Mouse (Mus musculus) CD8-positive naive resting alpha-beta T cell, adult 2 months (primary cell): ENCODE results near the gene Eno1.
"Not testable (repeated sequence)": the region's sequence is repeated elsewhere in the genome, so short reads cannot be mapped to it uniquely, and the experiment has no call there.

Experiments used
- DNase-seq, 2 experiments: peaks; one replicate each; pipeline ENCODE4 v3.0.0; 2022; ENCODE audit warnings: low read depth in 2 of 2, low spot score in 2 of 2

The Eno1 gene

GRCm38 (mm10) chr4:150249731-150250270, 13.3 kb downstream of the Eno1 start:
- DNase-seq = no peak

GRCm38 (mm10) chr4:150250549-150251422, 14.3 kb downstream of the Eno1 start:
- no peak for DNase-seq

- DNase-seq = no peak
Observed at GRCm38 (mm10) chr4:150254416-150254815, 17.9 kb downstream of the Eno1 start.

GRCm38 (mm10) chr4:150255181-150255580, 18.7 kb downstream of the Eno1 start:
- DNase-seq = no peak

GRCm38 (mm10) chr4:150257252-150258204, 21.0 kb downstream of the Eno1 start:
- peak; percentile 43 to 65 for DNase-seq

- no peak for DNase-seq
Observed at GRCm38 (mm10) chr4:150258388-150258787, 21.9 kb downstream of the Eno1 start.

GRCm38 (mm10) chr4:150259577-150259976, 23.1 kb downstream of the Eno1 start:
- DNase-seq = no peak

- DNase-seq = no peak
Observed at GRCm38 (mm10) chr4:150260111-150260510, 23.6 kb downstream of the Eno1 start.

GRCm38 (mm10) chr4:150260745-150261144, 24.2 kb downstream of the Eno1 start:
- DNase-seq = no peak

GRCm38 (mm10) chr4:150262301-150262700, 25.8 kb downstream of the Eno1 start:
- no peak for DNase-seq

- peak in 1 of 2 experiments; percentile 32 for DNase-seq
Observed at GRCm38 (mm10) chr4:150264903-150265302, 28.4 kb downstream of the Eno1 start.

GRCm38 (mm10) chr4:150265471-150265870, 28.9 kb downstream of the Eno1 start:
- DNase-seq = no peak

- no peak for DNase-seq
Observed at GRCm38 (mm10) chr4:150266655-150267223, 30.2 kb downstream of the Eno1 start.

- peak; percentile 15 to 20 for DNase-seq
Observed at GRCm38 (mm10) chr4:150268674-150269653, 32.4 kb downstream of the Eno1 start.

GRCm38 (mm10) chr4:150269679-150270078, 33.2 kb downstream of the Eno1 start:
- no peak for DNase-seq

- DNase-seq = not testable (repeated sequence)
Observed at GRCm38 (mm10) chr4:150270718-150271117, 34.2 kb downstream of the Eno1 start.

- no peak for DNase-seq
Observed at GRCm38 (mm10) chr4:150272725-150273124, 36.2 kb downstream of the Eno1 start.

- DNase-seq = no peak
Observed at GRCm38 (mm10) chr4:150275531-150275930, 39.0 kb downstream of the Eno1 start.

GRCm38 (mm10) chr4:150279336-150279735, 42.8 kb downstream of the Eno1 start:
- DNase-seq = not testable (repeated sequence)

GRCm38 (mm10) chr4:150280002-150280401, 43.5 kb downstream of the Eno1 start:
- no peak for DNase-seq
